Mouse (Mus musculus) hindbrain, postnatal 0 days (tissue): ENCODE data around the gene Hoxc11. TPM values are rescaled to one million over a fixed set of nuclear protein-coding genes. Genes with fewer than 3 reads are reported as not detected.

Experiments
- ATAC-seq: fragments of 200-750 bp; cut with Nextera tagmentation; 2 replicates; pipeline ENCODE4 v1.8.0; 2017; ENCODE audit warnings: mild to moderate bottlenecking, moderate TSS enrichment, moderate library complexity
- DNase-seq: peaks from one replicate; pipeline ENCODE4 v3.0.0-alpha.2; 2015; ENCODE audit warnings: low spot score
- H3K27ac ChIP-seq: fragments of 300-500 bp; sonication (generic); 2 replicates; pipeline ENCODE4 v1.5.1; 2014; ENCODE audit warnings: mild to moderate bottlenecking
- H3K27me3 ChIP-seq: fragments of 300-500 bp; sonication (generic); 2 replicates; pipeline ENCODE4 v1.6.1; 2014; ENCODE audit warnings: low read length, mixed read lengths; ENCODE audit not compliant: insufficient read depth
- H3K36me3 ChIP-seq: fragments of 300-500 bp; sonication (generic); 2 replicates; pipeline ENCODE4 v1.6.1; 2014; ENCODE audit warnings: low read length, mixed read lengths; ENCODE audit not compliant: insufficient read depth
- H3K4me1 ChIP-seq: fragments of 300-500 bp; sonication (generic); 2 replicates; pipeline ENCODE4 v1.6.1; 2014; ENCODE audit warnings: antibody characterized with exemption, low read length, mixed read lengths; ENCODE audit not compliant: insufficient read depth
- H3K4me2 ChIP-seq: fragments of 300-500 bp; sonication (generic); 2 replicates; pipeline ENCODE4 v1.6.1; 2014; ENCODE audit warnings: low read depth, mild to moderate bottlenecking, low read length, moderate library complexity, mixed read lengths
- H3K4me3 ChIP-seq: fragments of 300-500 bp; sonication (generic); 2 replicates; pipeline ENCODE4 v1.5.1; 2014; ENCODE audit warnings: low read length
- H3K9ac ChIP-seq: fragments of 300-500 bp; sonication (generic); replicated peaks from 2 replicates; pipeline ENCODE4 v1.6.1; 2014; ENCODE audit warnings: mild to moderate bottlenecking, low read length, moderate library complexity, mixed read lengths
- H3K9me3 ChIP-seq: fragments of 300-500 bp; sonication (generic); 2 replicates; pipeline ENCODE4 v1.6.1; 2016; ENCODE audit warnings: low read length, mixed read lengths
- CTCF ChIP-seq: IDR thresholded peaks from 2 replicates; pipeline ENCODE4 v1.5.1; 2016; ENCODE audit warnings: antibody characterized with exemption, control low read depth, low read depth
- WGBS: fragments of 180-500 bp; shearing (Covaris S2); extraction: QIAGEN DNeasy Blood & Tissue Kit; methylation state at CpG from one replicate; pipeline ENCODE4 v1.1.7; 2014; 5-methylcytosine and 5-hydroxymethylcytosine counted together
- polyA plus RNA-seq: library from polyadenylated mRNA; unstranded; fragments of >200 nt; fragmentation: Nextera tagmentation; extraction: Ambion mirVana; gene quantifications from 2 replicates; pipeline ENCODE4 v1.2.1, GENCODE M21; 2015
- total RNA-seq: library from RNA; depleted of rRNA; stranded (reverse); fragments of >200 nt; gene quantifications from 2 replicates; pipeline ENCODE4 v1.2.3, GENCODE M21; 2014

Hoxc11 gene
- total and polyA plus RNA-seq, 2 experiments from 2014 or later, result not detected

GRCm38 (mm10) chr15:102978615-102979515, 24.6 kb downstream of the Hoxc11 start:
- under 1% methylated on average over 13 of the region's 13 CpGs for WGBS
- no peak for DNase-seq
- peaks cover 84% of the 10 kb centered on the region for H3K27me3 ChIP-seq
- no peak overlapping the region for H3K4me3 ChIP-seq
- no peak overlapping the region for H3K27ac ChIP-seq
- H3K9ac ChIP-seq, result no peak overlapping the region
- H3K9me3 ChIP-seq, result no peaks in the 10 kb centered on the region
- H3K4me2 ChIP-seq, result no peak overlapping the region
- no peaks in the 10 kb centered on the region for H3K36me3 ChIP-seq
- no peaks in the 10 kb centered on the region for H3K4me1 ChIP-seq
- TF ChIP-seq CTCF, result no peak
- ATAC-seq, result no peak

- no peak for ATAC-seq
- H3K4me3 ChIP-seq, result no peak overlapping the region
- no peaks in the 10 kb centered on the region for H3K9me3 ChIP-seq
- H3K27me3 ChIP-seq, result peaks cover 83% of the 10 kb centered on the region
- no peaks in the 10 kb centered on the region for H3K36me3 ChIP-seq
- no peaks in the 10 kb centered on the region for H3K4me1 ChIP-seq
- no peak overlapping the region for H3K27ac ChIP-seq
- no peak overlapping the region for H3K9ac ChIP-seq
- TF ChIP-seq CTCF, result no peak
- no peak for DNase-seq
- no peak overlapping the region for H3K4me2 ChIP-seq
- WGBS, result 0% methylated on average over 1 of the region's 1 CpGs
Observed at GRCm38 (mm10) chr15:102979936-102980335, 25.7 kb downstream of the Hoxc11 start.

GRCm38 (mm10) chr15:102980352-102980751, 26.1 kb downstream of the Hoxc11 start:
- Histone ChIP-seq H3K27me3 (peaks cover 83% of the 10 kb centered on the region), H3K4me3 (no peak overlapping the region), H3K27ac (no peak overlapping the region), H3K4me2 (no peak overlapping the region), H3K9ac (no peak overlapping the region), H3K9me3 (no peaks in the 10 kb centered on the region), H3K36me3 (no peaks in the 10 kb centered on the region), H3K4me1 (no peaks in the 10 kb centered on the region)
- TF ChIP-seq CTCF, result no peak
- ATAC-seq, result no peak
- WGBS, result 3% methylated on average over 11 of the region's 11 CpGs
- DNase-seq, result no peak

GRCm38 (mm10) chr15:102980912-102981311, 26.7 kb downstream of the Hoxc11 start:
- Histone ChIP-seq H3K27me3 (peaks cover 83% of the 10 kb centered on the region), H3K4me3 (0 out of 2 replicates have a peak overlapping the region, but pooled peaks have one; percentile 2), H3K9me3 (no peaks in the 10 kb centered on the region), H3K36me3 (no peaks in the 10 kb centered on the region), H3K4me2 (peak overlapping the region; percentile 34; the same call in 1 of the 2 replicates), H3K4me1 (no peaks in the 10 kb centered on the region), H3K9ac (no peak overlapping the region), H3K27ac (no peak overlapping the region)
- DNase-seq, result no peak
- no peak for TF ChIP-seq CTCF
- ATAC-seq, result no peak
- WGBS, result 1% methylated on average over 14 of the region's 14 CpGs

GRCm38 (mm10) chr15:102981379-102982288, 27.4 kb downstream of the Hoxc11 start:
- Histone ChIP-seq H3K4me1 (no peaks in the 10 kb centered on the region), H3K4me3 (peak overlapping the region; percentile 10; the same call in 1 of the 2 replicates), H3K27me3 (peaks cover 84% of the 10 kb centered on the region), H3K27ac (no peak overlapping the region), H3K36me3 (no peaks in the 10 kb centered on the region), H3K9me3 (no peaks in the 10 kb centered on the region), H3K4me2 (peak overlapping the region; percentile 34; the same call in 1 of the 2 replicates), H3K9ac (no peak overlapping the region)
- no peak for TF ChIP-seq CTCF
- DNase-seq (no peak), ATAC-seq (no peak)
- 1% methylated on average over 85 of the region's 88 CpGs for WGBS

- DNase-seq (no peak), ATAC-seq (no peak)
- 2% methylated on average over 12 of the region's 12 CpGs for WGBS
- Histone ChIP-seq H3K4me3 (no peak overlapping the region), H3K27me3 (peaks cover 85% of the 10 kb centered on the region), H3K4me1 (no peaks in the 10 kb centered on the region), H3K36me3 (no peaks in the 10 kb centered on the region), H3K4me2 (no peak overlapping the region), H3K27ac (no peak overlapping the region), H3K9ac (no peak overlapping the region), H3K9me3 (no peaks in the 10 kb centered on the region)
- TF ChIP-seq CTCF, result no peak
Observed at GRCm38 (mm10) chr15:102983716-102984115, 29.5 kb downstream of the Hoxc11 start.
